Mouse (Mus musculus): ENCODE results near the gene Ly6g5b. TPM values are rescaled to one million over a fixed set of nuclear protein-coding genes. Genes with fewer than 3 reads are reported as not detected.
A peak's percentile ranks its signal among the peaks of the same experiment; 100 is the strongest.

Ly6g5b gene
- polyA plus RNA-seq, 2 experiments: 0.27 to 0.70 TPM

DNA sequence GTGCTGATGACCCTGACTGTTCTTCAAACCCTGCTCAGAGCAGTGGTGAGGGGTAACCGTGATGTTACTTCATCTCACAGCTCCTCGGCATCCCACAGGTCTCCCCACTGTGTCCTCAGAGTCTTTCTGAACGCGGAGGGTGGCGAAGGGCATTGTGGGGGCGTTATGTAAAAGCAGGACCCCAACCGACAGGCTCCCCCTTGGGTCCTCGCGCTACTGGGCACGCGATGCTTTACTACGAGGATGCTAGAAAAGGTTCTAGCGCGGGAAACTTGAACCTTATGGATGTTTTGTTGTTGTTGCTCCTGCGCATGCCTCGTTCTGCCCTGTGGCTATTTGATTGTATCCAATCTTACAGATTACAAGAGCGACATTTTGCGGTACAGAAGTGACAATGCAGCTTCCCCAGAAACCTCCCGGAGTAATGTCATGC is 6.7 kb upstream of the Ly6g5b start, which contains the start of gene Csnk2b:
Gene Csnk2b, minus strand, starts transcription at position 183 of the 433 bp plus-strand sequence.
- TF ChIP-seq EP300 (IDR thresholded peaks at IDR 0.05; ENCODE audit: low read depth) (no peak), CTCF (IDR thresholded peaks at IDR 0.05; ENCODE audit: low read depth) (peak; percentile 32; the same call in 1 of the 2 replicates)
- H3K4me3 ChIP-seq (ENCODE audit: insufficient read depth in 1 of 2, low read depth in 2 of 2, low read length in 2 of 2): peak within 1 kb of the TSS; percentile 84 to 85
- peak; percentile 41 to 45 (median 44) for DNase-seq (ENCODE audit: low read depth in 3 of 3, low spot score in 3 of 3)

DNA sequence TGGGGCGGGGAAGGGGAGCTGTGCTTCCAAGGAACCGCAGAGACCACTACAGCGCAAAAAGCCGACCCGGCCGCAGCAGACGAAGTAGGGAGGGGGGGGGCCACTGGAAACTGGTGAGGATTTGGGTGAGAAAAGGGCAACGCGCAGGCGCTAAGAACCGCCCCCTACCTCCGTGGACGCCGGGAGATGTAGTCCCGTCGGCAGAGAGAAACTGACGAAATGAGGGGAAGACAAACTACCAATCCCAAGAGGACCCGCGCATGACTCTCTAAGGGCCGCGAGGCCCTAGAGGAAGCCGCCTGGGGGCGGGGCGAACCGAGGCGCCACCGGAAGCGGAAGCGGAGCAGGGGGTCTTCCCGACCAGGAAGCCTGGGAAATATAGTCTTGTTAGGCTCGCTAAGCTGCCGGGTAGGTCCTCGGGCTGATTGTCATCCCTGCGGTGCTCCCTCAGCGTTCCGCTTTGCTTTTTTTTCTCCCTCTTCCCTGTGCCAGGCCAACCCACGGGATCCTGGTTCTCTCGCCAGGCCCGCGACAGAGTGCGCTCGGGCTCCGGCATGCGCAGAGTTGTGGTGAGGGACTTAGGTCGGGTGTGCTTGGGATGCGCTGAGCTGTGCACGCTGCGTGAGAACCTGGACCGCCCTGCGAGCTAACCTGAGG is 6.0 kb upstream of the Ly6g5b start, which contains the start of gene Gpank1:
Gene Gpank1, plus strand, starts transcription at position 313 of the 657 bp plus-strand sequence.
- under 1% methylated on average over 49 of the region's 50 CpGs for WGBS (ENCODE audit: insufficient replicate concordance)
- Histone ChIP-seq H3K4me1 (replicated peaks; ENCODE audit: control insufficient read depth in 2 of 2, insufficient read depth in 2 of 2, low read length in 1 of 2) (peaks cover 14% of the 10 kb centered on the region in 2 experiments), H3K9ac (replicated peaks) (peak within 1 kb of the TSS; percentile 92), H3K4me2 (ENCODE audit: low read depth) (peak within 1 kb of the TSS; percentile 98), H3K27ac (peak within 1 kb of the TSS; percentile 90), H3K27me3 (ENCODE audit: control insufficient read depth, insufficient read depth, low read length) (no peaks in the 10 kb centered on the region), H3K36me3 (replicated peaks; ENCODE audit: control insufficient read depth, insufficient read depth, low read depth) (peaks cover 36% of the 10 kb centered on the region), H3K9me3 (ENCODE audit: control insufficient read depth, low read length) (no peaks in the 10 kb centered on the region), H3K4me3 (ENCODE audit: insufficient read depth in 1 of 2, low read depth in 2 of 2, low read length in 2 of 2) (peak within 1 kb of the TSS; percentile 84 to 85)
- DNase-seq (ENCODE audit: low read depth in 3 of 3, low spot score in 3 of 3) (peak; percentile 95 to 96 (median 96)), ATAC-seq (ENCODE audit: insufficient read depth) (peak; percentile 93)
- TF ChIP-seq EP300 (IDR thresholded peaks at IDR 0.05; ENCODE audit: low read depth): no peak
- TF ChIP-seq CTCF (IDR thresholded peaks at IDR 0.05; ENCODE audit: low read depth): no peak

More for the DNA sequence above, 6.7 kb upstream of the Ly6g5b start, which contains the start of gene Csnk2b:
- H3K27ac ChIP-seq: peak within 1 kb of the TSS; percentile 90
- under 1% methylated on average over 19 of the region's 19 CpGs for WGBS (ENCODE audit: insufficient replicate concordance)
- peaks cover 14 to 16% of the 10 kb centered on the region in 2 experiments for H3K4me1 ChIP-seq (replicated peaks; ENCODE audit: control insufficient read depth in 2 of 2, insufficient read depth in 2 of 2, low read length in 1 of 2)
- H3K9me3 ChIP-seq (ENCODE audit: control insufficient read depth, low read length): no peaks in the 10 kb centered on the region
- H3K27me3 ChIP-seq (ENCODE audit: control insufficient read depth, insufficient read depth, low read length): no peaks in the 10 kb centered on the region
- ATAC-seq (ENCODE audit: insufficient read depth): no peak; the same call in 1 of the 2 replicates
- H3K4me2 ChIP-seq (ENCODE audit: low read depth): peak within 1 kb of the TSS; percentile 98
- peaks cover 32% of the 10 kb centered on the region for H3K36me3 ChIP-seq (replicated peaks; ENCODE audit: control insufficient read depth, insufficient read depth, low read depth)
- peak within 1 kb of the TSS; percentile 92 for H3K9ac ChIP-seq (replicated peaks)

DNA sequence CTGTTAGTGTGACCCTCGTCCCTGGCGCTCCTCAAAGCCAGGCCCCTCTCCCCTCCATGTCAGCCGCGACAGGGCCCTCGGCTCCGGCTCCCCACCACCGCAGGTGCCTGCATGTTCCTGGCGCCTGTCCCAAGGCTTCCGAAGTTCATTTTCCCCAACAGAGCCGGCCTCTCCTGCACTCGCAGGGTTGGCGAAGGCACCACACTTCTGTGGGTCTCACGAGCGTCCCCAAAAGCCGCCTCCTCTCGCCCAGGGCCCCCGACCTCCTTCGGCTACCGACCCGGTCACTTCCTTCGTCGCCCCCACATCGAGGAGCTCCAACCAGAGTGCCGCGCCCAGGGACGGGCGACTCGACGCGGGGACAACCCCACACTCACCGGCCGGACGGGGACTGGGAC is 5.5 kb upstream of the Ly6g5b start:
- no peaks in the 10 kb centered on the region for H3K27me3 ChIP-seq (ENCODE audit: control insufficient read depth, insufficient read depth, low read length)
- peak; percentile 11; the same call in 1 of the 2 replicates for ATAC-seq (ENCODE audit: insufficient read depth)
- no peaks in the 10 kb centered on the region for H3K9me3 ChIP-seq (ENCODE audit: control insufficient read depth, low read length)
- under 1% methylated on average over 33 of the region's 33 CpGs for WGBS (ENCODE audit: insufficient replicate concordance)
- H3K4me2 ChIP-seq (ENCODE audit: low read depth): peak overlapping the region; percentile 81
- H3K27ac ChIP-seq: peak overlapping the region; percentile 14
- TF ChIP-seq EP300 (IDR thresholded peaks at IDR 0.05; ENCODE audit: low read depth) (no peak), CTCF (IDR thresholded peaks at IDR 0.05; ENCODE audit: low read depth) (no peak)
- DNase-seq (ENCODE audit: low read depth in 3 of 3, low spot score in 3 of 3): no peak
- peak overlapping the region; percentile 91 for H3K9ac ChIP-seq (replicated peaks)
- peak overlapping the region; percentile 84 to 85 for H3K4me3 ChIP-seq (ENCODE audit: insufficient read depth in 1 of 2, low read depth in 2 of 2, low read length in 2 of 2)
- peaks cover 14% of the 10 kb centered on the region in 2 experiments for H3K4me1 ChIP-seq (replicated peaks; ENCODE audit: control insufficient read depth in 2 of 2, insufficient read depth in 2 of 2, low read length in 1 of 2)
- peaks cover 37% of the 10 kb centered on the region for H3K36me3 ChIP-seq (replicated peaks; ENCODE audit: control insufficient read depth, insufficient read depth, low read depth)

DNA sequence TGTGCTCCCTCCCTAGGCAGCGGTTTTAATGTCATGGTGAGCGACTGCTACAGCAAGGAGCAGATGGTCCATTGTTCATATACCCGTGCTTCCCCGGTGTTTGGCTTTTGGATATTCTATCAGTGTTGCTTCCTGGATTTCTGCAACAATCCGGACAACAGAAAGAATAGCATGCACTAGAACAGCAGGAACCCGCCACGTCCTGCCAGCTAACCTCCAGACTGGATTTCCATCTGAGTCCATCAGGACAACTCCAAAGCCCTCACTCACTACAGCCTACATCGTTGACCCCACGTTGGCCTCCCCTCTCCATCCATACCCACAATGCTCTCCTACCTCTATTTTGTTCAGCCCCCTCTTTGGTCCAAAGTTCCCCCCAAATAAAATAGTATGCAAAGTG is 3.5 kb downstream of the Ly6g5b start:
- Histone ChIP-seq H3K9ac (replicated peaks) (no peak overlapping the region), H3K27ac (no peak overlapping the region), H3K4me2 (ENCODE audit: low read depth) (no peak overlapping the region), H3K9me3 (ENCODE audit: control insufficient read depth, low read length) (no peaks in the 10 kb centered on the region), H3K27me3 (ENCODE audit: control insufficient read depth, insufficient read depth, low read length) (no peaks in the 10 kb centered on the region), H3K36me3 (replicated peaks; ENCODE audit: control insufficient read depth, insufficient read depth, low read depth) (peaks cover 4% of the 10 kb centered on the region), H3K4me3 (ENCODE audit: insufficient read depth in 1 of 2, low read depth in 2 of 2, low read length in 2 of 2) (no peak overlapping the region), H3K4me1 (replicated peaks; ENCODE audit: control insufficient read depth in 2 of 2, insufficient read depth in 2 of 2, low read length in 1 of 2) (no peaks in the 10 kb centered on the region)
- DNase-seq (ENCODE audit: low read depth in 3 of 3, low spot score in 3 of 3): no peak
- ATAC-seq (ENCODE audit: insufficient read depth): no peak
- WGBS (ENCODE audit: insufficient replicate concordance): 58% methylated on average over 9 of the region's 9 CpGs
- TF ChIP-seq CTCF (IDR thresholded peaks at IDR 0.05; ENCODE audit: low read depth) (no peak), EP300 (IDR thresholded peaks at IDR 0.05; ENCODE audit: low read depth) (no peak)

DNA sequence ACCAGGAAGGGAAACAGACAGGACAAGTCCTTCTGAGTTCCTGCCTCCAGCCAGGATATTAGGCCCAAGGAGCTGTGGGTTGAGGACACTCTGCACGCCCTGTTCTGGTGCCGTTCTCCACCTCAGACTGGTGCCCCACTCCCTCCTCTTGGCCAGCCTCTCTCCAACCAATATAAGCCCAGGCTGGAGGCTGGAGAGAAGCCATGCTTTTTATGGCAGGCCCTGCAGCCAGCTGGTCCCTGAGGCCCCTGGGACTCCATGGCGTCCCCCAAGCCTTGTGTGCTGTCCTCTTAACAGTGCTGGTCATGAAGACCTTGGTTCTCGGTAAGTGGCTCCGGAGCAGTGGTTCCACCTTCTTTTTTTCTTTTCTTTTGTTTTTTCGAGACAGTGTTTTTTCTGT is 7.1 kb downstream of the Ly6g5b start, which contains the start of gene Ly6g5c:
Gene Ly6g5c, plus strand, starts transcription at position 183 of the 400 bp plus-strand sequence.
- no peak within 1 kb of the TSS for H3K27ac ChIP-seq
- no peaks in the 10 kb centered on the region for H3K36me3 ChIP-seq (replicated peaks; ENCODE audit: control insufficient read depth, insufficient read depth, low read depth)
- no peak for TF ChIP-seq EP300 (IDR thresholded peaks at IDR 0.05; ENCODE audit: low read depth)
- TF ChIP-seq CTCF (IDR thresholded peaks at IDR 0.05; ENCODE audit: low read depth): no peak
- H3K4me2 ChIP-seq (ENCODE audit: low read depth): no peak within 1 kb of the TSS
- 76% methylated on average over 6 of the region's 6 CpGs for WGBS (ENCODE audit: insufficient replicate concordance)
- no peak within 1 kb of the TSS for H3K4me3 ChIP-seq (ENCODE audit: insufficient read depth in 1 of 2, low read depth in 2 of 2, low read length in 2 of 2)
- H3K9me3 ChIP-seq (ENCODE audit: control insufficient read depth, low read length): no peaks in the 10 kb centered on the region
- H3K4me1 ChIP-seq (replicated peaks; ENCODE audit: control insufficient read depth in 2 of 2, insufficient read depth in 2 of 2, low read length in 1 of 2): peaks cover 25 to 32% of the 10 kb centered on the region in 2 experiments
- H3K27me3 ChIP-seq (ENCODE audit: control insufficient read depth, insufficient read depth, low read length): no peaks in the 10 kb centered on the region
- no peak for ATAC-seq (ENCODE audit: insufficient read depth)
- H3K9ac ChIP-seq (replicated peaks): no peak within 1 kb of the TSS
- no peak for DNase-seq (ENCODE audit: low read depth in 3 of 3, low spot score in 3 of 3)

Data from liver, embryonic 14.5 days (tissue).